Mouse (Mus musculus) G1E (cell line): ENCODE data around the gene Jazf1.

Experiments
- GATA1 ChIP-seq: IDR thresholded peaks from 2 replicates; pipeline ENCODE4 v1.6.1; 2012; ENCODE audit warnings: borderline replicate concordance, low read length, inconsistent platforms, mixed read lengths
- GATA2 ChIP-seq: IDR thresholded peaks from 2 replicates; pipeline ENCODE4 v1.6.1; 2012; ENCODE audit warnings: low read depth, low read length, inconsistent platforms, borderline replicate concordance

DNA sequence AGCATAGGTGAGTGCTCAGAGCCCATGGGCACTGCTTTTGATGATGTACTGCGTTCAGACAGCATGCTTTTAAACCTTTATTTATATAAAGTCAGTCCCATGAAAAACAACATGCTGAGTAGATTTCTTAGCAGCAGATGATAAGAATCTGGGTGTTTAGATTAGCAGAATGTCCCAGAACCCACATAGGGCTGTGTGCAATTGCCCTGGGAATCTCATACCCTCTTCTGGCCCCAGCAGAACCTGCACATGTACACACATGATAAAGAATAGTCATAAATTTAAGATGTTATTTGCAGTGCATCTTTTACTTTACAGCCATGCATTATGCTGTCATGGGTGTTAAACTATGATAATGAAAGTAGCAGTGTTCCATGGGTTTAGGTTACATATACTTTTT is 297.6 kb downstream of the Jazf1 start:
- TF ChIP-seq GATA2 (no peak), GATA1 (no peak)
